Mouse (Mus musculus) neural tube, embryonic 15.5 days (tissue): ENCODE results near the gene Aldh1l1. TPM values are rescaled to one million over a fixed set of nuclear protein-coding genes. Genes with fewer than 3 reads are reported as not detected.

Experiments
- ATAC-seq: fragments of 200-750 bp; cut with Nextera tagmentation; 2 replicates; pipeline ENCODE4 v1.8.0; 2017; ENCODE audit warnings: mild to moderate bottlenecking, moderate TSS enrichment, moderate library complexity; ENCODE audit not compliant: low FRiP score
- H3K27ac ChIP-seq: fragments of 300-500 bp; sonication (generic); replicated peaks from 2 replicates; pipeline ENCODE4 v1.5.1; 2015; ENCODE audit warnings: mild to moderate bottlenecking, inconsistent platforms
- H3K27me3 ChIP-seq: fragments of 300-500 bp; sonication (generic); replicated peaks from 2 replicates; pipeline ENCODE4 v1.6.1; 2015; ENCODE audit warnings: inconsistent platforms
- H3K36me3 ChIP-seq: fragments of 300-500 bp; sonication (generic); 2 replicates; pipeline ENCODE4 v1.6.1; 2015; ENCODE audit warnings: inconsistent platforms
- H3K4me1 ChIP-seq: fragments of 300-500 bp; sonication (generic); 2 replicates; pipeline ENCODE4 v1.6.1; 2015; ENCODE audit warnings: inconsistent platforms
- H3K4me2 ChIP-seq: fragments of 300-500 bp; sonication (generic); 2 replicates; pipeline ENCODE4 v1.6.1; 2015; ENCODE audit warnings: inconsistent platforms, mild to moderate bottlenecking, moderate library complexity
- H3K4me3 ChIP-seq: fragments of 300-500 bp; sonication (generic); replicated peaks from 2 replicates; pipeline ENCODE4 v1.5.1; 2015; ENCODE audit warnings: mild to moderate bottlenecking, inconsistent platforms
- H3K9ac ChIP-seq: fragments of 300-500 bp; sonication (generic); replicated peaks from 2 replicates; pipeline ENCODE4 v1.6.1; 2015; ENCODE audit warnings: mild to moderate bottlenecking, inconsistent platforms
- H3K9me3 ChIP-seq: fragments of 300-500 bp; sonication (generic); replicated peaks from 2 replicates; pipeline ENCODE4 v1.6.1; 2016; ENCODE audit warnings: inconsistent platforms
- WGBS: fragments of 180-500 bp; shearing (Covaris S2); methylation state at CpG from one replicate; pipeline ENCODE4 v1.1.7; 2015; ENCODE audit warnings: mixed read lengths; 5-methylcytosine and 5-hydroxymethylcytosine counted together
- polyA plus RNA-seq: library from polyadenylated mRNA; unstranded; fragments of >200 nt; fragmentation: Nextera tagmentation; extraction: Ambion mirVana; gene quantifications from 2 replicates; pipeline ENCODE4 v1.2.1, GENCODE M21; 2015

Aldh1l1 gene
- polyA plus RNA-seq, 1 experiment from 2014 or later: 68.2 TPM

GRCm38 (mm10) chr6:90472697-90473096, 13.5 kb upstream of the Aldh1l1 start:
- no peak for ATAC-seq
- Histone ChIP-seq H3K27ac (no peak overlapping the region), H3K36me3 (no peaks in the 10 kb centered on the region), H3K4me3 (no peak overlapping the region), H3K27me3 (no peaks in the 10 kb centered on the region), H3K9me3 (no peaks in the 10 kb centered on the region), H3K4me1 (peaks cover 13% of the 10 kb centered on the region), H3K4me2 (no peak overlapping the region), H3K9ac (no peak overlapping the region)
- 91% methylated on average over 3 of the region's 3 CpGs for WGBS

- Histone ChIP-seq H3K4me3 (no peak overlapping the region), H3K27ac (no peak overlapping the region), H3K4me2 (no peak overlapping the region), H3K4me1 (peaks cover 13% of the 10 kb centered on the region), H3K27me3 (no peaks in the 10 kb centered on the region), H3K9ac (no peak overlapping the region), H3K9me3 (no peaks in the 10 kb centered on the region), H3K36me3 (no peaks in the 10 kb centered on the region)
- no peak for ATAC-seq
- 96% methylated on average over 24 of the region's 24 CpGs for WGBS
Measured at GRCm38 (mm10) chr6:90473630-90474360, 12.4 kb upstream of the Aldh1l1 start.

GRCm38 (mm10) chr6:90474361-90474750, 11.9 kb upstream of the Aldh1l1 start:
- no peaks in the 10 kb centered on the region for H3K9me3 ChIP-seq
- no peak for ATAC-seq
- no peak overlapping the region for H3K27ac ChIP-seq
- H3K27me3 ChIP-seq: no peaks in the 10 kb centered on the region
- no peak overlapping the region for H3K4me3 ChIP-seq
- no peaks in the 10 kb centered on the region for H3K36me3 ChIP-seq
- no peak overlapping the region for H3K4me2 ChIP-seq
- WGBS: 93% methylated on average over 3 of the region's 3 CpGs
- H3K4me1 ChIP-seq: peaks cover 13% of the 10 kb centered on the region
- no peak overlapping the region for H3K9ac ChIP-seq

GRCm38 (mm10) chr6:90475176-90475853, 10.9 kb upstream of the Aldh1l1 start:
- no peak overlapping the region for H3K4me2 ChIP-seq
- no peak overlapping the region for H3K4me3 ChIP-seq
- ATAC-seq: no peak
- 75% methylated on average over 4 of the region's 4 CpGs for whole genome bisulfite sequencing
- H3K27me3 ChIP-seq: no peaks in the 10 kb centered on the region
- no peak overlapping the region for H3K27ac ChIP-seq
- no peaks in the 10 kb centered on the region for H3K36me3 ChIP-seq
- no peak overlapping the region for H3K9ac ChIP-seq
- peaks cover 13% of the 10 kb centered on the region for H3K4me1 ChIP-seq
- no peaks in the 10 kb centered on the region for H3K9me3 ChIP-seq

- 72% methylated on average over 3 of the region's 3 CpGs for WGBS
- Histone ChIP-seq H3K36me3 (no peaks in the 10 kb centered on the region), H3K9ac (no peak overlapping the region), H3K27ac (no peak overlapping the region), H3K9me3 (no peaks in the 10 kb centered on the region), H3K4me2 (no peak overlapping the region), H3K4me3 (no peak overlapping the region), H3K4me1 (peaks cover 12% of the 10 kb centered on the region), H3K27me3 (no peaks in the 10 kb centered on the region)
- ATAC-seq: no peak
Measured at GRCm38 (mm10) chr6:90475854-90476212, 10.4 kb upstream of the Aldh1l1 start.

- Histone ChIP-seq H3K4me1 (peaks cover under 1% of the 10 kb centered on the region; the same call in 1 of the 2 replicates), H3K4me2 (no peak overlapping the region), H3K27ac (no peak overlapping the region; the same call in 1 of the 2 replicates), H3K9ac (no peak overlapping the region), H3K9me3 (no peaks in the 10 kb centered on the region), H3K27me3 (no peaks in the 10 kb centered on the region), H3K4me3 (no peak overlapping the region), H3K36me3 (no peaks in the 10 kb centered on the region)
- no peak; the same call in 1 of the 2 replicates for ATAC-seq
- WGBS: 55% methylated on average over 14 of the region's 14 CpGs
Measured at GRCm38 (mm10) chr6:90476941-90477518, 9.2 kb upstream of the Aldh1l1 start.

- 77% methylated on average over 3 of the region's 3 CpGs for WGBS
Measured at GRCm38 (mm10) chr6:90484249-90484648, 2.0 kb upstream of the Aldh1l1 start.

GRCm38 (mm10) chr6:90484876-90485275, 1.4 kb upstream of the Aldh1l1 start:
- WGBS: 76% methylated on average over 5 of the region's 5 CpGs
- no peak for ATAC-seq
- H3K27me3 ChIP-seq: no peaks in the 10 kb centered on the region; the same call in 1 of the 2 replicates
- H3K9ac ChIP-seq: no peak overlapping the region
- no peaks in the 10 kb centered on the region for H3K9me3 ChIP-seq
- H3K4me2 ChIP-seq: no peak overlapping the region
- no peaks in the 10 kb centered on the region for H3K4me1 ChIP-seq
- no peak overlapping the region for H3K4me3 ChIP-seq
- H3K36me3 ChIP-seq: no peaks in the 10 kb centered on the region
- H3K27ac ChIP-seq: no peak overlapping the region

More at GRCm38 (mm10) chr6:90484249-90484648, 2.0 kb upstream of the Aldh1l1 start:
- Histone ChIP-seq H3K4me2 (no peak overlapping the region), H3K4me3 (no peak overlapping the region), H3K27ac (no peak overlapping the region), H3K4me1 (no peaks in the 10 kb centered on the region), H3K27me3 (no peaks in the 10 kb centered on the region; the same call in 1 of the 2 replicates), H3K9me3 (no peaks in the 10 kb centered on the region), H3K36me3 (no peaks in the 10 kb centered on the region), H3K9ac (no peak overlapping the region)
- no peak for ATAC-seq

GRCm38 (mm10) chr6:90487531-90487930, 1.3 kb downstream of the Aldh1l1 start:
- peaks cover 4% of the 10 kb centered on the region; the same call in 1 of the 2 replicates for H3K4me1 ChIP-seq
- H3K36me3 ChIP-seq: no peaks in the 10 kb centered on the region
- H3K9me3 ChIP-seq: no peaks in the 10 kb centered on the region
- H3K27ac ChIP-seq: no peak overlapping the region
- ATAC-seq: no peak
- H3K4me2 ChIP-seq: no peak overlapping the region
- H3K9ac ChIP-seq: no peak overlapping the region
- WGBS: 91% methylated on average over 1 of the region's 1 CpGs
- H3K4me3 ChIP-seq: no peak overlapping the region
- H3K27me3 ChIP-seq: no peaks in the 10 kb centered on the region; the same call in 1 of the 2 replicates

- Histone ChIP-seq H3K4me1 (peaks cover 4% of the 10 kb centered on the region; the same call in 1 of the 2 replicates), H3K4me3 (no peak overlapping the region), H3K9ac (no peak overlapping the region), H3K4me2 (no peak overlapping the region), H3K27me3 (no peaks in the 10 kb centered on the region; the same call in 1 of the 2 replicates), H3K27ac (no peak overlapping the region), H3K9me3 (no peaks in the 10 kb centered on the region), H3K36me3 (no peaks in the 10 kb centered on the region)
- no peak for ATAC-seq
- WGBS: 97% methylated on average over 3 of the region's 3 CpGs
Measured at GRCm38 (mm10) chr6:90489532-90489931, 3.3 kb downstream of the Aldh1l1 start.

- no peak for ATAC-seq
- Histone ChIP-seq H3K4me2 (no peak overlapping the region), H3K4me1 (peaks cover 4% of the 10 kb centered on the region; the same call in 1 of the 2 replicates), H3K36me3 (no peaks in the 10 kb centered on the region), H3K4me3 (no peak overlapping the region), H3K9ac (no peak overlapping the region), H3K27me3 (no peaks in the 10 kb centered on the region; the same call in 1 of the 2 replicates), H3K27ac (0 out of 2 replicates have a peak overlapping the region, but pooled peaks have one; percentile 5), H3K9me3 (no peaks in the 10 kb centered on the region)
- 72% methylated on average over 2 of the region's 2 CpGs for WGBS
Measured at GRCm38 (mm10) chr6:90490976-90491375, 4.7 kb downstream of the Aldh1l1 start.
